Mouse (Mus musculus): Measurements from ENCODE around the gene Oog3.

Oog3 gene

GRCm38 (mm10) chr4:144162563-144162962 is at the start of gene Oog3:
Oog3 (minus strand) TSS chr4:144162663.
- DNase-seq (ENCODE audit: low read depth, low spot score), result no peak

DNA sequence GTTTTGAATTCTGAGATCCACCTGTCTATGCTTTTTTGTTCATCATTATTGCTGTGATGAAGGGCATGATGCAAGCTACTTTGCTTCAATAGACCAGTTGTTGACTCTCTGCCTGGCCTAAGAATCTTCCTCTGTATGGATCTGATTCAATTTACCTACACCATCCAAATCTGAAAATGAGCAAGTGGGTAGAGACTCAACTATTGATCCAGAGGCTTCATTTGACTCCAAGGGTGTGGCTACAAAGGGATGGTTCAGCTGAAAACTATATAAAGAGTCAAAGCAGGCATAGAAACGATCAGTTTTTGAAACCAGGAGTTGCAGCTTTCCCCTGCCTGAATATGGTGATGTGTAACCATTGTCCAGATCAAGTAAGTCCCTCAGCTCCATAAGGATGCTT is 28.0 kb upstream of the Oog3 start, which contains the start of gene Oog2:
Gene Oog2, plus strand, starts transcription at position 301 of the 400 bp plus-strand sequence.
- DNase-seq (ENCODE audit: low read depth, low spot score), result no peak

All from R1 (cell line).